Mouse (Mus musculus): ENCODE data around the gene Gtf2h4.

The Gtf2h4 gene

GRCm38 (mm10) chr17:35673416-35674035 lies at the start of gene Gtf2h4:
Gene Gtf2h4 (minus strand): TSS chr17:35673739.
- peak; percentile 95 to 97 for DNase-seq (ENCODE audit: low spot score in 2 of 2)

DNA sequence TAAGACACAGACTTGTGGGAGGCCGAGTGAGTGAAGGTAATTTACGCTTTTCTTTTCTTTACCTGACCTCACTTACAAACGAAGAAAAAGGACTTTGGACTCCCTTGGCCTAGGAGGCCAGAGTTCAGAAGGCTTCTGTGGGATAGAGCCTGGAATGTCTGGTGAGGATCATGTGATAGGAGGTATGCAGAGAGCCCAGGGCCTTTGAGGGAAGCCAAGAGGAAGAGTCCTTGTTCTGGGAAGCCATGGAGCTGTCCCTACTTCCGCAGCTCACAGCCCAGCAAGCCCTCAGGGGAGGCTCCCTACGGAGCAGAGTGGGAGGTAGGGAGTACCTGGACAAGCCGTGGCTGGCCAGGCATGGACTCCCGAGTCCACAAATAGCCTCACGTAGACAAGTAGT lies 48.1 kb upstream of the Gtf2h4 start:
- no peak for DNase-seq (ENCODE audit: low spot score in 2 of 2)

- DNase-seq (ENCODE audit: low spot score in 2 of 2), result peak; percentile 52 to 63
These were observed 46.8 kb upstream of the Gtf2h4 start for GRCm38 (mm10) chr17:35720340-35720727.

- no peak for DNase-seq (ENCODE audit: low spot score in 2 of 2)
These were observed 46.2 kb upstream of the Gtf2h4 start for GRCm38 (mm10) chr17:35719616-35720339.

GRCm38 (mm10) chr17:35717080-35717479 lies 43.5 kb upstream of the Gtf2h4 start:
- no peak for DNase-seq (ENCODE audit: low spot score in 2 of 2)

DNA sequence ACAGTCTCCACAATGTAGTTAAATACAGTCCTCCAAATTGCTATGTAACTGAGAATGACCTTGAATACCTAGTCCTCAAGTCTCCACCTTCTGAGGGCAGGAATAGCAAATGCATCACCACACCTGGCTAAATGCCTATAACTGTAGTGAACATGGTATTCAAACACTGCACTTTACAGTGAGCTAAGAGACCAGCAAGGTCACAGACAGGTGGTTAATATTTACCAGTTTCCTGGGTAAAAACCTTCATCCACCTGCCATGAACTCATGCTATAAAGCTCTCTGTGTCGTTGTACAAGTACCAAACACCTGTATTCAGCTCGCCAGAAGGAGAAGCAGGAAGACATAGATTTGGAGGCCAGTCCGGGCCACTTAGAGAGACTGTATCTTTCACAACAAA lies 42.6 kb upstream of the Gtf2h4 start:
- DNase-seq (ENCODE audit: low spot score in 2 of 2), result no peak

DNA sequence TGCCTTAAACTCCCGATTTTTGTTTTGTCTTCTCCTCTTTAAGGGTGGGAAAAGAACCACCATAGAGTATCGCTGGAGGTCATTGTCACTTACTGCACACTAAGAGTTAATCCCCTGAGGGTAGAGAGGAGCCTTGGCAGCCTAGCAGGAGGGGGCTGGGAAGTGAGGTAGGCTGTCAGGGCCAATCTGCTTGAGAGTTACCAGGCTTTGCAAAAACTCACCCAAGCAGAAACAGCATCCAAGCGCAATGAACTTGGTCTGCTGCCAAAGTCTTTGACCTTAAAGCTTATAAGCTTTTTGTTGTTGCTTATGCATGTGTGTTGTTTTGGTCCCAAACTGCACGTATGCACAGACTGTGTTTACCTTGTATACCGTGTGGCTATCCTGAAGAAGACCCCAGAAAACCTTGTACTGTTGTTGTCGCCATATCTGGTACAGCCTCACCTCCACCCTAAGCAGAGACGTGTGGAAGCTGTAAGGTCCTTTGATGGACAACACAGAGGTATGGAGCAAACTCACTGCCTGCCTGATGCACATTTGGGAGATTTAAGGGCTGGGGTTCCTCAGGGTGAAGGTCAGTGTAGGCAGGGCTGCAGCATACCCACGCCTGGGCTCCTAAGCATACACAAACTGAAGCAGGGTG lies 37.3 kb upstream of the Gtf2h4 start:
- DNase-seq (ENCODE audit: low spot score in 2 of 2), result no peak

DNA sequence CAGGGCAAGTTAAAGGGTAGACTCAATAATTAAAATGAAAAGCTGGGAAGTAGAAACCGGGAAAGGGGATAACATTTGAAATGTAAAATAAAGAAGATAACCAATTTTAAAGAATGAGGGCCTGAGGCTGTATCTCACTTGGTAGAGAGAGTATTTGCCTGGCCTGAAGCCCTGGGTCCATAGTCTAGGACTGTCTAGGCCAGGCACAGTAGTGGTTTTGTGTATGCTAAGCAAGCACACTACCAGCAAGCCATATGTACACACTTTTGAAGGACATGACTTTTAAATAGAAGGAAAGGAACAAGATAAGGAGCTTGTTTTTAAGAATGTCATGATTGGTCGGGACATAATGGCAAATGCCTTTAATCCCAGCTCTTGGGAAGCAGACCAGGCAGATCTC lies 35.1 kb upstream of the Gtf2h4 start:
- no peak for DNase-seq (ENCODE audit: low spot score in 2 of 2)

- no peak for DNase-seq (ENCODE audit: low spot score in 2 of 2)
These were observed 34.4 kb upstream of the Gtf2h4 start for GRCm38 (mm10) chr17:35707929-35708328.

DNA sequence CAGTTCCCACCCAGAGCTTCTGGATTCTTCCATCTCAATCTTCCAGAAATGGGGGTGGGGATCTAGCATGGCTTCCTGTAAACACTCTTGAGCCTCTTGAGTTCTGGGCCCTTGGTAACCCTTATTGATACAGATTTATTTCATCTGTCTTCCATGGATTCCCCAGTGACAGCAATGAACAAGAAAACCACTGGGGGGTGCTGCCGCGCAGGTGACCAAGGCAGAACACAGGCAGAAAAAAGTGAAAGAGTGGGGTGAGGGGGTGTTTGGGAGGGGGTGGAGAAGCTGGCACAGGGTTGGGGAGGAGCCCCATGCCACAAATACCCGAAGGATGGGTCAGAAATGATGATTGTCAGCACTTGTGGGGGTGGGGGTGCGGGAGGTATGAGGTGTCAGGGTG lies 32.3 kb upstream of the Gtf2h4 start:
- peak; percentile 46 to 66 for DNase-seq (ENCODE audit: low spot score in 2 of 2)

DNA sequence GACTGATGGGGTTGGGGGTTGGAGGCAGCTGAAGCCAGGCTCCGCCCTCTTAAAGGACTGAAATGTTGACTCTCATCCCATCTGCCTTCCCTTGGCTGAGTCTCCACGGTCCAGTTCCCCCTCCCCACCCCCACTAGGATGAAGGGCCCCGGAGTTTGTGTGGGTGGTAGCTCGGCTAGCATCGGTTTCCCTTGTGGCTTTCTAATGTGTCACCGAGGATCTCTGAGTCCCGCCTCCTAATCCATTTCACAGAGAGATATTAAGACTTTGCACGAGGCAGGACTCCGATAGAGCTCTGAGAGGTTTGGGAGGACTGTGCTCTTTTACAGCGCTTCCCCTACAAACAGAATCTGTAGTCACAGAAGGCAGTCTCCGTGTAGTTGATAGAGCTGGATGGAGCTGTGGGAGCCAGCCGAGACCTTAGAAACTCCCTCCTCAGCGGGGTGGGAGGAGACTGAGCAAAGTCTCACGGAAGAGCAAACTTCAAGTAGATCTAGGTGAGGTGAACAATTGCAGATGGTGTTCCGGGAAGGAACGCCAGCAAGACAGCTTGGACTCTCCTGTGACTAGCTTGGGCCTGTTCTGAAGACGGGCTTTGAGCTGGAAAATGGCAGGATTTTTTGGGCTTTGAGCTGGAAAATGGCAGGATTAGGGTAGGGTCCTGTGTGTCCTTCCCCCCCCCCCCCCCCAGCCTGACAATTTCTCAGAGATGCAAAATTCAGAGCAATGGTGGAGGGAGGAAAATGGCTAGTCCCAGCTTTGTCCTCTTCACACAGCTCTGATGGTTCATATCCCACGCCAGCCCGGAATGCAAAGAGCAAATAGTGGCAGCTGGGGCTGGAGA lies 31.3 kb upstream of the Gtf2h4 start, which contains the start of gene Ddr1:
TSS of gene Ddr1 (minus strand) at position 1 of the 844 bp plus-strand sequence.
- peak; percentile 69 to 73 for DNase-seq (ENCODE audit: low spot score in 2 of 2)

GRCm38 (mm10) chr17:35703751-35704271 lies 30.3 kb upstream of the Gtf2h4 start:
- DNase-seq (ENCODE audit: low spot score in 2 of 2), result peak; percentile 67 to 74

DNA sequence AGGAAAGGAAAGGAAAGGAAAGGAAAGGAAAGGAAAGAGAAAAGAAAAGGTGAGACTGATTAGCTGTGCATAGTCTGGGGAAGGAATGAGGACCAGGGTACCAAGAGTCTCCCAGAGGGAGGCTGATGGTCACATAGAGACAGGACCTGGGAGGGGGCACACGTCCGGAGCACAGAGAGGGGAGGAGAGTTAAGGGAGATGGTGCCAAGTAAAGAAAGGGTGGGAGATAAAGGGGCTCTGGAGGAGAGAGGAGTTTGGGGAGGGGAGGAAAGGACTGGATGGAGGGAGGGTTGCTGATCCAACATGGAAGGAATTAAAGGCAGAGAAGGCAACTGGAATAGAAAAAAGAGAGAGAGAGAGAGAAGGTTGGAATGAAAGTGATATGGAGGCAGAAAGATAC lies 29.5 kb upstream of the Gtf2h4 start:
- DNase-seq (ENCODE audit: low spot score in 2 of 2), result no peak

GRCm38 (mm10) chr17:35702605-35703004 lies 29.1 kb upstream of the Gtf2h4 start:
- DNase-seq (ENCODE audit: low spot score in 2 of 2), result no peak

DNA sequence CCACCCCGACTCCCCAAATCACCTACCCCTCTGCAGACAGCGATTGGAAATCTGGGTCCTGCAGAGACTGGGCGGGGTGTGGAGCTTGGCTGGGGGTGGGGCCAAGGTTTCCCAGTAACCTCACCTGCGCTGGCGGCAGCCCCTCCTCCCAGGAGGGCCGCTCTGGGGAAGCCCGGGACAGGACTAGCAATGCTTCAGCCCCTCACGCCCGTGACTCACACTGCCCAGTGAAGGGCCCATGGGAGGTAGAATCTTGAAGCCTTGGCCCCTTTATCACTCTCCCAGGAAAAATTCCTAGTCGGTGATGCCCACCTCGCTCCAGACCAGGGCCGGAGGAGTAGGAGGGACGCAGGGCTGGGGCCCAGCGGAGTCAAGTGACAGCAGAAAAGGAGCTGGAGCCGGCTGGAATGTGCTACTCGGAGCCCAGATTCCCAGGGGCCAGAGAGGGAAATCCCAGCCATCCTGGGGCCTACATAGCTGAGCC lies 28.5 kb upstream of the Gtf2h4 start:
- peak in 1 of 2 experiments; percentile 40 for DNase-seq (ENCODE audit: low spot score in 2 of 2)

DNA sequence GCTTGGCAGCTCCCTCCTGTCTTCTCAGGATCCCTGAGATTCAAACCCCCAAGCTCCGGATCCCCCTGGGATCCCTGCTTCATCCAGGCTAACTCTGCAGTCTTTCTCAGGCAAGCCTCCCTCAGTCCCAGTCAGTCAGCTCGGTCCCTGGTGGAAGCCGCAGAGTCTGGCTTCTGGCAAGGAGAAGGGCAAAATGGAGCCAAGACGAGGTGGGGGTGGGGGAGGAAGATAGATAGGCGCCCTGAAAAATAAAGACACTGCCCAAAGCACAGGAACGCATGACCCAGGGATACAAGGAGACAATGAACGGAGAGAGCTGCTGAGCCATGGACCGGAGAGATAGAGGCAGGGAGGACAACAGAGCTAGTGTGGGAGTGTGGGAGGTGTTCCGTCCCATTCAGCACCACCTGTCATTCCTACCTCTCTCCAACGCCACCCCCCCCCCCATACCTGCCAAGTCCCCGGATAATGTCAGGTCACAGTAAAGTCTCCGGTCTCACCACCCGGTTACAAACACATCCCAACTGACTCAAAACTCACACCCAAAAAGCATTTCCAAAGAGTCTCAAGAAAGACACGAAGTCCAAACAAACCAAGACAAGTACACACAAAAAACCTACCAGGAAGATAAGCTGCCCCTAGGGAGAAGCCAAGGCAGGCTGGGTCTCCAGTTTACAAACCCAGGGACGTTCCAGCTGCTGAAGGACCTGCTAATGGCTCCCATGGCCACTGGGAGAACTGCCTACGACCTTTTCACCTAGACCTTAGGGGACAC lies 27.9 kb upstream of the Gtf2h4 start:
- DNase-seq (ENCODE audit: low spot score in 2 of 2), result peak in 1 of 2 experiments; percentile 46

DNA sequence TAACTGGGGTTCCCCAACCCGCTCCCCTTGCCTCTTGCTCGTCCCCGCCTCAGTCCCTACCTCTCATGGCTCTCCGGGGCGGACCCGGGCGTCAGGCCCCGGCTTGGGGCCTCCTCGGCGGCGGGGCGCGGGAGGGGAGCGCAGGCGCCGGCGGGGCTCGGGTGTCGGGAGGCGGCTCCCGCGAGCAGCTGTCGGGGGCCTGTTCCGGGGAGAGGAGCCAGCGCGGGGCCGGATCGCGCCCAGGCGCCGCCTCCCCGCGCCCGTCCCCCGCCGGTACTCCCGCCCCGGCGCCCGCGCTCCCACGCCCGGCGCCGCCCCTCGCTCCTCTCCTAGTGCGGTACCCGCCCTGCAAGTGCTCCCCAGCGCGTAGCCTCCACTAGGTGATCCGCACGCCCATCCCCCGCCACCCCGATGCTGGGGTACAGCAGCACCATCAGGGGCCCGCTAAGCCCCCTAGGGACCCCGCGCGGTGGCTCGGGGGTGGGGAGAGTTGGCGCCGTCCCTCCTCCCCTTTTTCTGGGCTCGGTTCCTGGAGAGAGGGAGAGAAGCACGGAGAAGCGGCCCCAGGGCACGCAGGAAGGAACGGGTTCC lies 26.9 kb upstream of the Gtf2h4 start:
- DNase-seq (ENCODE audit: low spot score in 2 of 2), result peak; percentile 88 to 89

DNA sequence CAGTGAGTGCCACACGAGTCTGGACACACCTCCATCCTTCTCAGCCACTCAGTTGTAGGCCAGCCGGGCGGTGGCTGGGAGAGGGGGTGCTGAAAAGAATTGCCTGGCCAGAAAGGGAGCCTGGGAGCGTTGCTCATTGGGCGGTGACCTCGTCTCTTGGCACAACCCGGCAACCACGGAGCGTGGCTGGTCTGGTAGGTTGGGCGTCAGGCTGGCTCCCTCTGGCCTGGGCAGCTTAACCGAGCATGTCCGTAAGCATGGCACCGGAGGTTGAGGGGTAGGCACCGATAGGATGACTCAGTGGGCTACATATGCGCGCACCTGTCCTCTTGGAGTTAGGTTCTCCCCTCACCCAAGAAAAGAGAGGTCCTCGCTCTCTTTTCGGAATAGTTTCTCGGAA lies 26.4 kb upstream of the Gtf2h4 start:
- DNase-seq (ENCODE audit: low spot score in 2 of 2), result peak; percentile 74 to 81

- DNase-seq (ENCODE audit: low spot score in 2 of 2), result no peak
These were observed 25.0 kb upstream of the Gtf2h4 start for GRCm38 (mm10) chr17:35698501-35698883.

DNA sequence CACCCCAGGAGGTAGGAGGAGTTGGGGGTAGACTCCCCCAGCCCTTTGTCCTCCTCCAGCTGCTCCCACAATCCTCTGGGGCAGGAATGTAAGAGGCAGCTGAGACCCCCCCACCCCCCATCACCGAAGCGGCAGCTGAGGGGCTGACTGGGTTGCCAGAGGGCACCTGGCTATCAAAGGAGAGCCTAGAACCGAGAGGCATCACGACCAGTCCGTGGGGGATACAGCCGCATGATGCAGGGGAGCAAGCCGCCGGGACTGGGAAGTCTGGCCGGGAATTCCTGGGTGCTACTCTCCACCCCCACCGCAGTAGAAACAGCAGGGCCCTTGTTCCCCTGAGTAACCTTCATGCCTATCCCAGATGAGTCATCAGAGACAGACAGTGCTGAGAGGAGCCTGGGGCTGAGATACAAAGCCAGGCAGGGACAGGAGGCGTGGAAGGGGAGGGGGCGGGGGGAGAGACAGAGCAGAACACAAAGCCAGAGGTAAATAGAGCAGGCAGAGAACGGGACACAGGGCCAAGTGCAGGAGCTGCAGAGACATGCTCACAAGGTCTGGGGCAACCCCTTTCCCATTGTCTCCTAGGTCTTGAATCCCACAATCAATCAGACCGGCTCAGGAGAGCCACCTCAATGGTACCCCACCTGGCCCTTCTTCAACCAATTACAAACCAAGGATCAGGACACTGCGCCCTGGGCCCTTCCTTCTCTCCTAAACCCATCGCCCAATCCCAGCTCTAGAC lies 24.4 kb upstream of the Gtf2h4 start:
- DNase-seq (ENCODE audit: low spot score in 2 of 2), result peak; percentile 60 to 75
